Mouse (Mus musculus): ENCODE data around the gene Nol10.

DNA sequence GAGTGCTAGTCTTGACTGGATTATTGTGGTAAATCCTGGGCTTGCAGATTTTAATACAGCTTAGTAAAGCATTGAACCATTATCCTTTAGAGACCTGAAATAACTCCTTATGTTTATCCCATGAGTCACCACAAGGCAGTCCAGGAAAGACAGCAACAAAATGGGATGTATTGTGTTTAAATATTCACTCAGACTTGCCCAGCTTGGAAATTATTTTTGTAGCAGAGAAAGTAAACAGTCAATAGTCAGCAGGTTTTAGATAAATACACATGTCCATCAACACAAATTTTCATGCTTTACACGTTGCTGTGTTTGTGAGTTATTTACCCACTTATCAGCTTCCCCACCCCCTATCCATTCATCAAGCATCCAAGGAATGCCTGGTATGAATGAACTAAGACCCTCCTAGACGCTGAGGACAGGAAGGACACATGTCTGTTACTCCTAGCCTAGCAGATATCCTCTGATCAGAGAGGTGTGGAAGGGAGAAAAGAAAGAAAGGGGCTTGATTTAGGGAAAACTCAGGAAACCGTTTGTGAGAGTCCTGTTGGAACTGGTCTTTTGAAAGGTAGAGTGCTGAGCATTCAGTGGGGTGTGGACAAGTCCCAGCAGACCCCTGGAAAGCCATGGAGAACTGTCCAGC is 72.0 kb downstream of the Nol10 start:
- TF ChIP-seq EP300 (IDR thresholded peaks at IDR 0.05; ENCODE audit: low read depth) (no peak), CTCF (IDR thresholded peaks at IDR 0.05; ENCODE audit: low read depth) (no peak)
